Mouse (Mus musculus): Measurements from ENCODE around the gene Rrp9.
A peak's percentile ranks its signal among the peaks of the same experiment; 100 is the strongest.

Rrp9 gene

GRCm38 (mm10) chr9:106475663-106476001, at the start of gene Rrp9:
Rrp9 (plus strand) TSS chr9:106475963.
- DNase-seq (ENCODE audit: low spot score in 2 of 2), result no peak

- no peak for DNase-seq (ENCODE audit: low spot score in 2 of 2)
Observed at GRCm38 (mm10) chr9:106428719-106429220, 47.0 kb upstream of the Rrp9 start.

GRCm38 (mm10) chr9:106429221-106430014, 46.3 kb upstream of the Rrp9 start, which contains the start of gene Rpl29:
Rpl29 (plus strand) TSS chr9:106429454.
- DNase-seq (ENCODE audit: low spot score in 2 of 2), result peak; percentile 94 to 97

GRCm38 (mm10) chr9:106430015-106430264, 45.8 kb upstream of the Rrp9 start:
- no peak for DNase-seq (ENCODE audit: low spot score in 2 of 2)

- DNase-seq (ENCODE audit: low spot score in 2 of 2), result peak; percentile 55 to 64
Observed at GRCm38 (mm10) chr9:106433389-106433788, 42.4 kb upstream of the Rrp9 start.

GRCm38 (mm10) chr9:106436566-106436965, 39.2 kb upstream of the Rrp9 start:
- DNase-seq (ENCODE audit: low spot score in 2 of 2), result no peak

GRCm38 (mm10) chr9:106442680-106443079, 33.1 kb upstream of the Rrp9 start:
- DNase-seq (ENCODE audit: low spot score in 2 of 2), result no peak

GRCm38 (mm10) chr9:106444836-106445235, 30.9 kb upstream of the Rrp9 start:
- DNase-seq (ENCODE audit: low spot score in 2 of 2), result no peak

- peak; percentile 94 to 95 for DNase-seq (ENCODE audit: low spot score in 2 of 2)
Observed at GRCm38 (mm10) chr9:106447348-106447747, 28.4 kb upstream of the Rrp9 start, which contains the start of the genes Abhd14b and Abhd14a. Abhd14b (plus strand) TSS chr9:106447459. Abhd14a (minus strand) TSS chr9:106447678.

GRCm38 (mm10) chr9:106447951-106448350, 27.8 kb upstream of the Rrp9 start:
- DNase-seq (ENCODE audit: low spot score in 2 of 2), result no peak

- DNase-seq (ENCODE audit: low spot score in 2 of 2), result peak; percentile 66 to 79
Observed at GRCm38 (mm10) chr9:106448498-106449031, 27.2 kb upstream of the Rrp9 start.

- no peak for DNase-seq (ENCODE audit: low spot score in 2 of 2)
Observed at GRCm38 (mm10) chr9:106449947-106450346, 25.8 kb upstream of the Rrp9 start.

- no peak for DNase-seq (ENCODE audit: low spot score in 2 of 2)
Observed at GRCm38 (mm10) chr9:106450661-106451060, 25.1 kb upstream of the Rrp9 start.

GRCm38 (mm10) chr9:106451298-106451697, 24.5 kb upstream of the Rrp9 start:
- DNase-seq (ENCODE audit: low spot score in 2 of 2), result no peak

GRCm38 (mm10) chr9:106451899-106452298, 23.9 kb upstream of the Rrp9 start:
- no peak for DNase-seq (ENCODE audit: low spot score in 2 of 2)

GRCm38 (mm10) chr9:106452351-106452750, 23.4 kb upstream of the Rrp9 start:
- no peak for DNase-seq (ENCODE audit: low spot score in 2 of 2)

GRCm38 (mm10) chr9:106452821-106453220, 22.9 kb upstream of the Rrp9 start:
- DNase-seq (ENCODE audit: low spot score in 2 of 2), result no peak

GRCm38 (mm10) chr9:106453271-106454070, 22.3 kb upstream of the Rrp9 start, which contains the start of gene Pcbp4:
Pcbp4 (plus strand) TSS chr9:106453291.
- peak in 1 of 2 experiments; percentile 46 for DNase-seq (ENCODE audit: low spot score in 2 of 2)

GRCm38 (mm10) chr9:106454071-106454761, 21.5 kb upstream of the Rrp9 start:
- DNase-seq (ENCODE audit: low spot score in 2 of 2), result no peak

- peak in 1 of 2 experiments; percentile 48 for DNase-seq (ENCODE audit: low spot score in 2 of 2)
Observed at GRCm38 (mm10) chr9:106454888-106455681, 20.7 kb upstream of the Rrp9 start.

Data from right cerebral cortex, adult 2 months (tissue).